Mouse (Mus musculus): Measurements from ENCODE around the gene Gm266. TPM values are rescaled to one million over a fixed set of nuclear protein-coding genes. Genes with fewer than 3 reads are reported as not detected.
A peak's percentile ranks its signal among the peaks of the same experiment; 100 is the strongest.

Gene Gm266
- polyA plus RNA-seq, 1 experiment from 2014 or later: 2.3 TPM

GRCm38 (mm10) chr12:111457742-111458141, 27.9 kb downstream of the Gm266 start:
- ChIA-PET POLR2A (interaction anchor here (1.4 kb wide), 1 partner anchor 13 kb away, joined by 7 read pairs; no protein-coding TSS in a partner anchor), CTCF (interaction anchor here (0.7 to 10.0 kb wide), 7 partner anchors 10 to 47 kb away, joined by 3 to 144 read pairs (median 6); no protein-coding TSS in a partner anchor)
- ATAC-seq (no peak), DNase-seq (ENCODE audit: low read depth, low spot score) (no peak)
- H3K27me3 ChIP-seq: no peaks in the 10 kb centered on the region
- in situ Hi-C loops (cut with MboI; ENCODE audit: low pct_unique_long_range_greater_than_20kb): no loop called here
- TF ChIP-seq CTCF (IDR thresholded peaks at IDR 0.05): no peak

- ATAC-seq (peak; percentile 55), DNase-seq (ENCODE audit: low read depth, low spot score) (no peak)
- no peak for TF ChIP-seq CTCF (IDR thresholded peaks at IDR 0.05)
- ChIA-PET CTCF (interaction anchor here (1.9 to 10.0 kb wide), 2 partner anchors 29 to 49 kb away, joined by 4 to 144 read pairs; no protein-coding TSS in a partner anchor), POLR2A (interaction anchor here (1.5 to 2.0 kb wide), 3 partner anchors 12 to 27 kb away, joined by 5 to 9 read pairs (median 5); no protein-coding TSS in a partner anchor)
- in situ Hi-C loops (cut with MboI; ENCODE audit: low pct_unique_long_range_greater_than_20kb): no loop called here
- H3K27me3 ChIP-seq: no peaks in the 10 kb centered on the region
These were observed 29.8 kb downstream of the Gm266 start for GRCm38 (mm10) chr12:111455860-111456259.

- CTCF ChIA-PET: interaction anchor here (1.9 to 10.0 kb wide), 2 partner anchors 29 to 49 kb away, joined by 4 to 144 read pairs; no protein-coding TSS in a partner anchor
- POLR2A ChIA-PET: interaction anchor here (1.5 to 2.0 kb wide), 3 partner anchors 12 to 26 kb away, joined by 5 to 9 read pairs (median 5); no protein-coding TSS in a partner anchor
- ATAC-seq (peak; percentile 17), DNase-seq (ENCODE audit: low read depth, low spot score) (no peak)
- in situ Hi-C loops (cut with MboI; ENCODE audit: low pct_unique_long_range_greater_than_20kb): no loop called here
- TF ChIP-seq CTCF (IDR thresholded peaks at IDR 0.05): no peak
- H3K27me3 ChIP-seq: no peaks in the 10 kb centered on the region
These were observed 30.2 kb downstream of the Gm266 start for GRCm38 (mm10) chr12:111455311-111455846.

- ChIA-PET CTCF (interaction anchor here (1.9 to 10.0 kb wide), 2 partner anchors 28 to 50 kb away, joined by 4 to 144 read pairs; no protein-coding TSS in a partner anchor), POLR2A (interaction anchor here (0.6 to 2.0 kb wide), 3 partner anchors 24 to 49 kb away, joined by 5 to 9 read pairs (median 6); no protein-coding TSS in a partner anchor)
- ATAC-seq: no peak
- no peaks in the 10 kb centered on the region for H3K27me3 ChIP-seq
- DNase-seq (ENCODE audit: low read depth, low spot score): no peak
- in situ Hi-C loops (cut with MboI; ENCODE audit: low pct_unique_long_range_greater_than_20kb): no loop called here
- TF ChIP-seq CTCF (IDR thresholded peaks at IDR 0.05): no peak
These were observed 30.9 kb downstream of the Gm266 start for GRCm38 (mm10) chr12:111454543-111455280.

GRCm38 (mm10) chr12:111454021-111454420, 31.6 kb downstream of the Gm266 start:
- TF ChIP-seq CTCF (IDR thresholded peaks at IDR 0.05): no peak
- ChIA-PET POLR2A (interaction anchor here (0.6 to 1.0 kb wide), 2 partner anchors 24 to 48 kb away, joined by 4 to 6 read pairs; no protein-coding TSS in a partner anchor), CTCF (interaction anchor here (10.0 kb wide), 1 partner anchor 27 kb away, joined by 144 read pairs; no protein-coding TSS in a partner anchor)
- in situ Hi-C loops (cut with MboI; ENCODE audit: low pct_unique_long_range_greater_than_20kb): no loop called here
- no peaks in the 10 kb centered on the region for H3K27me3 ChIP-seq
- no peak for ATAC-seq
- DNase-seq (ENCODE audit: low read depth, low spot score): no peak

GRCm38 (mm10) chr12:111451561-111451960, 34.1 kb downstream of the Gm266 start:
- DNase-seq (ENCODE audit: low read depth, low spot score) (no peak), ATAC-seq (no peak)
- H3K27me3 ChIP-seq: no peaks in the 10 kb centered on the region
- TF ChIP-seq CTCF (IDR thresholded peaks at IDR 0.05): no peak
- CTCF ChIA-PET: interaction anchor here (1.1 kb wide), 1 partner anchor 26 kb away, joined by 3 read pairs; no protein-coding TSS in a partner anchor
- in situ Hi-C loops (cut with MboI; ENCODE audit: low pct_unique_long_range_greater_than_20kb): no loop called here
- POLR2A ChIA-PET: interaction anchor here (1.5 kb wide), 1 partner anchor 22 kb away, joined by 8 read pairs; no protein-coding TSS in a partner anchor

- ATAC-seq (no peak), DNase-seq (ENCODE audit: low read depth, low spot score) (no peak)
- POLR2A ChIA-PET: interaction anchor here (1.5 to 5.5 kb wide), 2 partner anchors 21 kb away, joined by 8 to 35 read pairs; no protein-coding TSS in a partner anchor
- in situ Hi-C loops (cut with MboI; ENCODE audit: low pct_unique_long_range_greater_than_20kb): no loop called here
- CTCF ChIA-PET: interaction anchor here (1.5 kb wide), 1 partner anchor 9 kb away, joined by 4 read pairs; no protein-coding TSS in a partner anchor
- TF ChIP-seq CTCF (IDR thresholded peaks at IDR 0.05): no peak
- no peaks in the 10 kb centered on the region for H3K27me3 ChIP-seq
These were observed 35.3 kb downstream of the Gm266 start for GRCm38 (mm10) chr12:111450359-111450758.

GRCm38 (mm10) chr12:111448931-111449705, 36.5 kb downstream of the Gm266 start:
- ChIA-PET POLR2A (interaction anchor here (0.9 to 5.5 kb wide), 2 partner anchors 15 to 20 kb away, joined by 3 to 35 read pairs; no protein-coding TSS in a partner anchor), CTCF (interaction anchor here (1.1 to 2.7 kb wide), 5 partner anchors 10 to 47 kb away, joined by 3 to 12 read pairs (median 3); no protein-coding TSS in a partner anchor)
- in situ Hi-C loops (cut with MboI; ENCODE audit: low pct_unique_long_range_greater_than_20kb): no loop called here
- DNase-seq (ENCODE audit: low read depth, low spot score) (no peak), ATAC-seq (peak; percentile 49)
- H3K27me3 ChIP-seq: no peaks in the 10 kb centered on the region
- TF ChIP-seq CTCF (IDR thresholded peaks at IDR 0.05): no peak

GRCm38 (mm10) chr12:111447898-111448760, 37.5 kb downstream of the Gm266 start:
- no peaks in the 10 kb centered on the region for H3K27me3 ChIP-seq
- POLR2A ChIA-PET: interaction anchor here (0.9 to 5.5 kb wide), 2 partner anchors 16 to 19 kb away, joined by 3 to 35 read pairs; no protein-coding TSS in a partner anchor
- DNase-seq (ENCODE audit: low read depth, low spot score): no peak
- CTCF ChIA-PET: interaction anchor here (0.7 to 2.7 kb wide), 9 partner anchors 10 to 47 kb away, joined by 3 to 12 read pairs (median 3); no protein-coding TSS in a partner anchor
- ATAC-seq: no peak
- in situ Hi-C loops (cut with MboI; ENCODE audit: low pct_unique_long_range_greater_than_20kb): no loop called here
- TF ChIP-seq CTCF (IDR thresholded peaks at IDR 0.05): no peak

All from Patski (cell line).